8 mouse cellular contexts compared by ENCODE assay signal in genomic region chr17:35509284-35509683, GRCm38 (mm10). TPM values are rescaled to one million over a fixed set of nuclear protein-coding genes. Genes with fewer than 3 reads are reported as not detected.
A peak's percentile ranks its signal among the peaks of the same experiment; 100 is the strongest.
DNase-seq lines count a peak whose midpoint lies in the region; ATAC-seq lines count a peak whose summit lies in the region.
"Had no signal": no experiment of that assay in that cellular context is flagged by ENCODE, and none has a peak within 500 bp of the region (broad histone marks: within the 10 kb centered on the region; RNA-seq: fewer than 3 reads in every experiment).

No protein-coding gene starts in this region.

- 41% methylated on average over 8 of the region's 8 CpGs for WGBS in limb, embryonic 11.5 days
- 50% methylated on average over 8 of the region's 8 CpGs for WGBS in limb, embryonic 10.5 days
- 25% methylated on average over 8 of the region's 8 CpGs for WGBS in forebrain, embryonic 15.5 days

- H3K36me3 ChIP-seq in limb, embryonic 11.5 days (ENCODE audit: control insufficient read depth, insufficient read depth, low read length): no peaks in the 10 kb centered on the region
- H3K36me3 ChIP-seq in limb, embryonic 10.5 days: peaks cover 12% of the 10 kb centered on the region
- H3K36me3 ChIP-seq in forebrain, embryonic 15.5 days: no peaks in the 10 kb centered on the region

- no peak overlapping the region for H3K4me3 ChIP-seq in limb, embryonic 11.5 days (ENCODE audit: low read depth, low read length)
- H3K4me3 ChIP-seq in limb, embryonic 10.5 days: no peak overlapping the region
- H3K4me3 ChIP-seq in forebrain, embryonic 15.5 days: no peak overlapping the region
- H3K4me3 ChIP-seq: erythroblast, embryonic 14.5 days had no signal

- no peak overlapping the region for H3K4me2 ChIP-seq in limb, embryonic 11.5 days (ENCODE audit: low read depth, severe bottlenecking)
- H3K4me2 ChIP-seq in forebrain, embryonic 15.5 days (replicated peaks): no peak overlapping the region

- no peak; the same call in 1 of the 2 replicates for ATAC-seq in limb, embryonic 11.5 days (ENCODE audit: insufficient number of reproducible peaks, low FRiP score, low TSS enrichment, low read depth)
- peak; percentile 32; the same call in 1 of the 2 replicates for ATAC-seq in forebrain, embryonic 15.5 days (replicated peaks)

- peaks cover 3% of the 10 kb centered on the region for H3K4me1 ChIP-seq in limb, embryonic 11.5 days (ENCODE audit: control insufficient read depth, insufficient read depth, low read length)
- peaks cover 16% of the 10 kb centered on the region for H3K4me1 ChIP-seq in limb, embryonic 10.5 days
- H3K4me1 ChIP-seq in forebrain, embryonic 15.5 days: peaks cover under 1% of the 10 kb centered on the region

- peaks cover 29% of the 10 kb centered on the region for H3K27me3 ChIP-seq in limb, embryonic 11.5 days (ENCODE audit: control insufficient read depth, insufficient read depth, low read length)
- H3K27me3 ChIP-seq in limb, embryonic 10.5 days (ENCODE audit: low read depth, poor library complexity, severe bottlenecking): peaks cover 47% of the 10 kb centered on the region
- H3K27me3 ChIP-seq in forebrain, embryonic 15.5 days: peaks cover 18% of the 10 kb centered on the region

- peak; percentile 69 for DNase-seq in limb, embryonic 11.5 days (ENCODE audit: low spot score)
- DNase-seq in limb, embryonic 10.5 days (ENCODE audit: low spot score): no peak
- DNase-seq in T-cell, adult 2 months (ENCODE audit: low spot score): peak; percentile 56
- peak; percentile 62 to 63 for DNase-seq in lung, postnatal 4 days
- DNase-seq in cerebellum, adult 9-10 months: no peak
- no peak for DNase-seq in cerebellum, postnatal 4 days (ENCODE audit: low spot score in 2 of 2)

- no peak overlapping the region for H3K9ac ChIP-seq in limb, embryonic 11.5 days (ENCODE audit: low read length)
- no peak overlapping the region for H3K9ac ChIP-seq in forebrain, embryonic 15.5 days (replicated peaks)

- H3K27ac ChIP-seq in limb, embryonic 11.5 days (replicated peaks; ENCODE audit: low read depth, low read length): no peak overlapping the region
- H3K27ac ChIP-seq in limb, embryonic 10.5 days: no peak overlapping the region
- no peak overlapping the region for H3K27ac ChIP-seq in forebrain, embryonic 15.5 days (replicated peaks)

- no peaks in the 10 kb centered on the region for H3K9me3 ChIP-seq in limb, embryonic 11.5 days (ENCODE audit: control insufficient read depth, low read length)
- H3K9me3 ChIP-seq in limb, embryonic 10.5 days (replicated peaks): no peaks in the 10 kb centered on the region
- H3K9me3 ChIP-seq in forebrain, embryonic 15.5 days: no peaks in the 10 kb centered on the region

RNA-seq across cellular contexts. Expression of gene Pou5f1, which starts 3.5 kb away (rescaled TPM):
- 0.11 TPM in 1 of 2 replicates, not detected in the other for polyA plus RNA-seq in limb, embryonic 11.5 days (2014; fragmentation: Nextera tagmentation; extraction: Ambion mirVana)
- not detected in 2 replicates for polyA plus RNA-seq in limb, embryonic 10.5 days (2016; fragmentation: Nextera tagmentation; extraction: Ambion mirVana)
- not detected in 2 replicates for polyA plus RNA-seq in forebrain, embryonic 15.5 days (2015; fragmentation: Nextera tagmentation; extraction: Ambion mirVana)

RNA-seq across cellular contexts. Expression of gene Tcf19, which starts 7.3 kb away (rescaled TPM):
- polyA plus RNA-seq in limb, embryonic 11.5 days (2014; fragmentation: Nextera tagmentation; extraction: Ambion mirVana): 53.9 and 65.0 TPM in 2 replicates
- 38.8 and 52.0 TPM in 2 replicates for polyA plus RNA-seq in limb, embryonic 10.5 days (2016; fragmentation: Nextera tagmentation; extraction: Ambion mirVana)
- 33.6 and 36.9 TPM in 2 replicates for polyA plus RNA-seq in forebrain, embryonic 15.5 days (2015; fragmentation: Nextera tagmentation; extraction: Ambion mirVana)

RNA-seq across cellular contexts. Expression of gene Cchcr1, which starts 7.6 kb away (rescaled TPM):
- polyA plus RNA-seq in limb, embryonic 11.5 days (2014; fragmentation: Nextera tagmentation; extraction: Ambion mirVana): 13.2 and 13.6 TPM in 2 replicates
- 24.9 and 25.5 TPM in 2 replicates for polyA plus RNA-seq in limb, embryonic 10.5 days (2016; fragmentation: Nextera tagmentation; extraction: Ambion mirVana)
- 9.5 and 10.6 TPM in 2 replicates for polyA plus RNA-seq in forebrain, embryonic 15.5 days (2015; fragmentation: Nextera tagmentation; extraction: Ambion mirVana)

RNA-seq across cellular contexts. Expression of gene Psors1c2, which starts 23.7 kb away (rescaled TPM):
- 0.72 and 1.1 TPM in 2 replicates for polyA plus RNA-seq in limb, embryonic 11.5 days (2014; fragmentation: Nextera tagmentation; extraction: Ambion mirVana)
- 1.4 TPM in 2 replicates for polyA plus RNA-seq in limb, embryonic 10.5 days (2016; fragmentation: Nextera tagmentation; extraction: Ambion mirVana)
- polyA plus RNA-seq in forebrain, embryonic 15.5 days (2015; fragmentation: Nextera tagmentation; extraction: Ambion mirVana): 1.2 and 1.5 TPM in 2 replicates

RNA-seq across cellular contexts. Expression of gene H2-Q10, which starts 39.4 kb away (rescaled TPM):
- 0.26 and 0.72 TPM in 2 replicates for polyA plus RNA-seq in limb, embryonic 11.5 days (2014; fragmentation: Nextera tagmentation; extraction: Ambion mirVana)
- 0.51 and 0.53 TPM in 2 replicates for polyA plus RNA-seq in limb, embryonic 10.5 days (2016; fragmentation: Nextera tagmentation; extraction: Ambion mirVana)
- polyA plus RNA-seq in forebrain, embryonic 15.5 days (2015; fragmentation: Nextera tagmentation; extraction: Ambion mirVana): 0.11 and 0.83 TPM in 2 replicates

Comparison
In these comparisons a context has a peak if more than half of its experiments do, and no peak if none do; other contexts are left out.
1. DNase-seq: peak in limb, embryonic 11.5 days (single experiment), T-cell, adult 2 months (single experiment) and lung, postnatal 4 days (2 of 2); none in limb, embryonic 10.5 days (single experiment), cerebellum, adult 9-10 months (single experiment) and cerebellum, postnatal 4 days (0 of 2).